Mouse (Mus musculus): ENCODE results near the gene Carnmt1.

DNA sequence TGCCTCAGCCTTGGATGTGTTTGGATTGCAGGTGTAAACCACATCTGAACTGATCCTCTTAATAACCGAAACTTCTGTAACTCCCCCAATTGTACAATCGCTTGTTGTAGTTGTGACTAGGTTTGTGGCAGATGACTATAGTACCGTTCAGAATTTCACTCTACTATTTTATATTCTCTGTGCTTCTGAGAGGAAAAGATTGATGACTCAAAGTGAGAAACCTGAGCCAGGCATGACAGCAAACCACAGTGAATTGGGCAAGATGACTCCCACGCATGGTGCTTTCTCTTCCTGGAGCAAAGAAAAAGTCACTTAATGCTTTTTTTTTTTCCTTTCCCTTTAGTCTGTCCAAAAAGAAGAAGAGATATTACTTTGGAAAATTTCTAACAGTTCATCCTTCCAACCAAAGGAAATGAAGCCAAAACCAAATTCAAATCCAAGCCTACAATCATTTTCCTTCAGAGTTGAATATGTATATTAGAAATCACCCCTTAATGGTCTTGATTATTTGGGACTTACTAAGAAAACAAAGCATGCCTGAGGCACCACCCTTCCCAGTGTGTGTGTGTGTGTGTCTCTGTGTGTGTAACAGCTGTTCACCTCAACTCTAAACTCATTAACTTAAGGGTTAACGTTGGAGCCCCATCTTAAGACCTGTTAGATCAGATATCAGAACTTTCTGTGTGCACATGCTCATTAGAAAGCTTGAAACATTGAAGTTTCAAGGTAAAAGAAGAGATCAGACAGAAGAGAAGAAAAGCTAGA is 76.2 kb downstream of the Carnmt1 start:
- TF ChIP-seq CTCF (IDR thresholded peaks at IDR 0.05; ENCODE audit: extremely low read depth, insufficient read depth, insufficient read length, insufficient replicate concordance) (no peak), POLR2A (IDR thresholded peaks at IDR 0.05; ENCODE audit: low read depth, low read length) (no peak)
